Mouse (Mus musculus): ENCODE results near the gene B230217C12Rik. TPM values are rescaled to one million over a fixed set of nuclear protein-coding genes. Genes with fewer than 3 reads are reported as not detected.
A peak's percentile ranks its signal among the peaks of the same experiment; 100 is the strongest.

B230217C12Rik gene
- polyA plus RNA-seq, 1 experiment from 2014 or later, result 8.3 TPM

DNA sequence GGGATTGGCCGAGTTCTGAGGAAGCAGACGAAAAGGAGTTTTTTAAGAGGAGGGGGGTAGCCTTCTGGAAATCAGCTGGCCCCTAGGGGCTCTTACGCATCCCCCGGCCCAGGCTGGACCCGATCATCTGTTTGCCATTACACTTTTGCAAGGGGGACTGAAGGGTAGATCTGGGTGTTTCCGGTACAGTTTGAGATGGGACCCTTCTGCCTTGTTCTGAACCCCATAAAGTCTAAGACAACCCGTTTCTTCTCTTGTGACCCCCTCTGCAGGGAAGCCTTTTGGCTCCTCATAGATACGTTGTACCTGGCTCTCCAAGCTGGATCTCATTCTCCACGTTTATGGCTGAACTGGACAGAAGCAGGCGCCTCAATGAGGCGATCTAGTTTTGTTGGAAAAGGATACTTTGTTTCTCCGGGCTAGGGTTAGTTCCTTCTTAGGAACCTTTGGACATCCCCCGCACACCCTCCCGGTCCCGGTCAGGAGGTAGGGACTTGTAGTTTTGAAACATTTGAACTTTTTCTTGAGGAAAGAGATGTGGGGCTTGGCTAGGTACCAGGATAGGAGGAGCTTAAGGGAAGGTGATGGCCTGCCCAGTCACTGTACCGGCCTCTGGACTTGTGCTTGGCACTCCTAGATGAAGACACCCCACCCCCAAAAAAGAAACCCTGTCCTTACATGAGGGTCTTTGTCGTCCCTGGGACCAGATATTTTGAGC lies 39.7 kb upstream of the B230217C12Rik start:
- H3K27ac ChIP-seq (ENCODE audit: low read depth, low read length), result peak overlapping the region; percentile 93
- H3K4me3 ChIP-seq (ENCODE audit: low read depth, low read length), result peak overlapping the region; percentile 82
- peaks cover 45% of the 10 kb centered on the region for H3K4me1 ChIP-seq (ENCODE audit: control insufficient read depth, insufficient read depth, low read length)
- H3K27me3 ChIP-seq (ENCODE audit: control insufficient read depth, insufficient read depth, low read length), result no peaks in the 10 kb centered on the region
- peak overlapping the region; percentile 91 for H3K4me2 ChIP-seq
- H3K36me3 ChIP-seq (ENCODE audit: control insufficient read depth, insufficient read depth, low read length), result no peaks in the 10 kb centered on the region; the same call in 1 of the 2 replicates
- no peaks in the 10 kb centered on the region for H3K9me3 ChIP-seq (replicated peaks; ENCODE audit: control insufficient read depth, low read length)
- WGBS (ENCODE audit: insufficient replicate concordance), result 7% methylated on average over 17 of the region's 17 CpGs
- H3K9ac ChIP-seq (ENCODE audit: low read depth, low read length), result peak overlapping the region; percentile 79
- no peak for ATAC-seq (replicated peaks; ENCODE audit: insufficient number of reproducible peaks, low FRiP score, low TSS enrichment)

DNA sequence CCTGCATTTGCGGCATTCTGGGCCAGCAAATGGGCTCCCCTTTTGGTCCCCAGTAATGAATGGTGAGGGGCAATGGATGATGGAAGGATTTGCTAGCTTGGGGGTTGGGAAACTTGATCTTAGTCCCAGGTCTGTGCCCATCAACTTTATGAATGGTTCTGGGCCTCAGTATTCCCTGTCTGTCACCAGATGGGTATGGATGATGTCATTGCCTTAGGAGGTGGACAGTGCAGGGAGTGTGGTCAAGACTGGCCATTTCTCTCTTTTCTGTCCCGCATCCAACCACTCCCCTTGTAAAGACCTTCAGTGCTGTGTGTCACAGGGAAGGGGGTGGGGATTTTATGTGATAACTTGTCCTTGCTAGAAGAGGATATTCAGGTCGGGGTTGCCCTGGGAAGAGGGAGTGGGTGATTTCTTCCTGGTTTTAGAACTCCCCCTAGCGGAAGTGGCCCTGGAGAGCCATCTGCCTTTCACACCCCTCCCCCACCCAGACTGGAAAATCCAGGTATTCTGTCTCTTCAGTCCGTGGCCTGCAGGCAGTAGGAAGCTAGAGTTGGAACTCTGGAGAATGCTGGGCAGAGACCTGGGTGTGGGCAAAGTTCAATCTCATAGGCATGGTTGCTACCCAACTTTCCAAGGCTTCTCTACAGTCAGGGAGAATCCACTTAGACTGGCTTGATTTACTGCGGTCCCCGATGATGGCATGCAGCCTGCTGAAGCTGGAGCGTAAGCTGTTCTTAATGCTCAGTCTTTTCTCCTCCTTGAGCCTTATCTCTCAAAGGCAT lies 39.0 kb upstream of the B230217C12Rik start:
- WGBS (ENCODE audit: insufficient replicate concordance), result 22% methylated on average over 8 of the region's 8 CpGs
- H3K4me2 ChIP-seq, result peak overlapping the region; percentile 91
- H3K4me1 ChIP-seq (ENCODE audit: control insufficient read depth, insufficient read depth, low read length), result peaks cover 52% of the 10 kb centered on the region
- H3K27ac ChIP-seq (ENCODE audit: low read depth, low read length), result peak overlapping the region; percentile 93
- H3K27me3 ChIP-seq (ENCODE audit: control insufficient read depth, insufficient read depth, low read length), result no peaks in the 10 kb centered on the region
- peak overlapping the region; percentile 79 for H3K9ac ChIP-seq (ENCODE audit: low read depth, low read length)
- H3K9me3 ChIP-seq (replicated peaks; ENCODE audit: control insufficient read depth, low read length), result no peaks in the 10 kb centered on the region
- ATAC-seq (replicated peaks; ENCODE audit: insufficient number of reproducible peaks, low FRiP score, low TSS enrichment), result no peak
- no peaks in the 10 kb centered on the region; the same call in 1 of the 2 replicates for H3K36me3 ChIP-seq (ENCODE audit: control insufficient read depth, insufficient read depth, low read length)
- H3K4me3 ChIP-seq (ENCODE audit: low read depth, low read length), result peak overlapping the region; percentile 82

DNA sequence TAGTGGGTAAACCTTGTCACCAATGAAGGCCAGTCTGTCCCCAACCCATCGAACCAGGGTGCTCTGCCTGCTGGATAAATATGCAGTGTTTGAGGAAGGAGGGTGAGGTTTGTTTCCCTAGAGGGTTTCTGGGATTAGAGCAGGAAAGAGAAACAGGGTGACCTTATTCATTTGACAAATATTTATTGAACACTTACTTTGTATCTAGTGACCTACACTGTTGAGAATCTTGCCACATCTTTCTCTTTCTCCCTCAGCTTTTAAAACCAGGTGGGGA lies 38.4 kb upstream of the B230217C12Rik start:
- 23% methylated on average over 1 of the region's 1 CpGs for WGBS (ENCODE audit: insufficient replicate concordance)
- Histone ChIP-seq H3K9me3 (replicated peaks; ENCODE audit: control insufficient read depth, low read length) (no peaks in the 10 kb centered on the region), H3K4me2 (peak overlapping the region; percentile 91; the same call in 1 of the 2 replicates), H3K4me1 (ENCODE audit: control insufficient read depth, insufficient read depth, low read length) (peaks cover 57% of the 10 kb centered on the region), H3K27ac (ENCODE audit: low read depth, low read length) (peak overlapping the region; percentile 7; the same call in 1 of the 2 replicates), H3K4me3 (ENCODE audit: low read depth, low read length) (no peak overlapping the region), H3K9ac (ENCODE audit: low read depth, low read length) (0 out of 2 replicates have a peak overlapping the region, but pooled peaks have one; percentile 0), H3K36me3 (ENCODE audit: control insufficient read depth, insufficient read depth, low read length) (peaks cover 3% of the 10 kb centered on the region; the same call in 1 of the 2 replicates), H3K27me3 (ENCODE audit: control insufficient read depth, insufficient read depth, low read length) (no peaks in the 10 kb centered on the region)
- no peak for ATAC-seq (replicated peaks; ENCODE audit: insufficient number of reproducible peaks, low FRiP score, low TSS enrichment)

DNA sequence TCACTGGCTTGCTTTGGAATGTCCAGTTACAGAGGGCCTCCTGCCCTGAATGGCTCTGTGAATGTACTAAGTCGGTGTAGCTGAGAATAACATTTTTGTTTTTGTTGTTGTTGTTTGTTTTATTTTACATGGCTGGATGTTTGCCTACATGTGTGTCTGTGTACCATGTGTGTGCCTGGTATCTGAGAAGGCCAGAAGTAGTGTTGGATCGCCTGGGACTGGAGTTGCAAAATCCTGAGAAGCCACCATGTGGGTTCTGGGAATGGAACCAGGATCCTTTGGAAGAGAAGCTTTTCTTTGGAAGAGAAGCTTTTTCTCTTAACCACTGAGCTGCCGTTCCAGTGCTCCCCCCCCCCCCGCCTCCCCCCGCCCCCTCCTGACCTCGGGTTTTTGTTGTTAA lies 38.1 kb upstream of the B230217C12Rik start:
- Histone ChIP-seq H3K36me3 (ENCODE audit: control insufficient read depth, insufficient read depth, low read length) (peaks cover 3% of the 10 kb centered on the region; the same call in 1 of the 2 replicates), H3K4me1 (ENCODE audit: control insufficient read depth, insufficient read depth, low read length) (peaks cover 60% of the 10 kb centered on the region), H3K27me3 (ENCODE audit: control insufficient read depth, insufficient read depth, low read length) (no peaks in the 10 kb centered on the region), H3K4me3 (ENCODE audit: low read depth, low read length) (no peak overlapping the region), H3K9me3 (replicated peaks; ENCODE audit: control insufficient read depth, low read length) (no peaks in the 10 kb centered on the region), H3K4me2 (0 out of 2 replicates have a peak overlapping the region, but pooled peaks have one; percentile 91), H3K9ac (ENCODE audit: low read depth, low read length) (0 out of 2 replicates have a peak overlapping the region, but pooled peaks have one; percentile 0), H3K27ac (ENCODE audit: low read depth, low read length) (no peak overlapping the region)
- WGBS (ENCODE audit: insufficient replicate concordance), result 56% methylated on average over 6 of the region's 6 CpGs
- no peak for ATAC-seq (replicated peaks; ENCODE audit: insufficient number of reproducible peaks, low FRiP score, low TSS enrichment)

DNA sequence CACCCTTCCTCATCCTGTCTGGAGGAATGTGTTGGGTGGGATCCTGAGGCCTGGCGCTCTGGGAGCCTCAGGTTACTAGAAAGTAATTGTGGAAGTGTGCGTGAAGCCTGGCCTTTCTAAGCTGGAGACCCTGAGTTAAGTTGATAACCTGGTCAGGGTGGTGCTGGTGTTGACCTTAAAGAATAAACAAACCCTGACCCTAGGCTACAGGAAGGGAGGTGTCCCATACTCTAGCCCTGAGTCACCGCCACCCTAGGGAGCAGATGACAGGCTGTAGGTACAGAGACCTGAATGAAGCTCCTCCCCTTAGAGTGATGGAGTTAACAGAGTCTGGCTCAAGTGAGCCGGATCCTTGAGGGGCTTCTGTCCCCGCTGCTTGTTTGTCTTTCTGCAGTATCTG lies 36.7 kb upstream of the B230217C12Rik start:
- Histone ChIP-seq H3K36me3 (ENCODE audit: control insufficient read depth, insufficient read depth, low read length) (peaks cover 3% of the 10 kb centered on the region; the same call in 1 of the 2 replicates), H3K4me2 (no peak overlapping the region; the same call in 1 of the 2 replicates), H3K4me3 (ENCODE audit: low read depth, low read length) (no peak overlapping the region), H3K4me1 (ENCODE audit: control insufficient read depth, insufficient read depth, low read length) (peaks cover 68% of the 10 kb centered on the region), H3K9me3 (replicated peaks; ENCODE audit: control insufficient read depth, low read length) (no peaks in the 10 kb centered on the region), H3K9ac (ENCODE audit: low read depth, low read length) (no peak overlapping the region), H3K27ac (ENCODE audit: low read depth, low read length) (peak overlapping the region; percentile 88), H3K27me3 (ENCODE audit: control insufficient read depth, insufficient read depth, low read length) (no peaks in the 10 kb centered on the region)
- ATAC-seq (replicated peaks; ENCODE audit: insufficient number of reproducible peaks, low FRiP score, low TSS enrichment), result no peak
- WGBS (ENCODE audit: insufficient replicate concordance), result 51% methylated on average over 5 of the region's 5 CpGs

DNA sequence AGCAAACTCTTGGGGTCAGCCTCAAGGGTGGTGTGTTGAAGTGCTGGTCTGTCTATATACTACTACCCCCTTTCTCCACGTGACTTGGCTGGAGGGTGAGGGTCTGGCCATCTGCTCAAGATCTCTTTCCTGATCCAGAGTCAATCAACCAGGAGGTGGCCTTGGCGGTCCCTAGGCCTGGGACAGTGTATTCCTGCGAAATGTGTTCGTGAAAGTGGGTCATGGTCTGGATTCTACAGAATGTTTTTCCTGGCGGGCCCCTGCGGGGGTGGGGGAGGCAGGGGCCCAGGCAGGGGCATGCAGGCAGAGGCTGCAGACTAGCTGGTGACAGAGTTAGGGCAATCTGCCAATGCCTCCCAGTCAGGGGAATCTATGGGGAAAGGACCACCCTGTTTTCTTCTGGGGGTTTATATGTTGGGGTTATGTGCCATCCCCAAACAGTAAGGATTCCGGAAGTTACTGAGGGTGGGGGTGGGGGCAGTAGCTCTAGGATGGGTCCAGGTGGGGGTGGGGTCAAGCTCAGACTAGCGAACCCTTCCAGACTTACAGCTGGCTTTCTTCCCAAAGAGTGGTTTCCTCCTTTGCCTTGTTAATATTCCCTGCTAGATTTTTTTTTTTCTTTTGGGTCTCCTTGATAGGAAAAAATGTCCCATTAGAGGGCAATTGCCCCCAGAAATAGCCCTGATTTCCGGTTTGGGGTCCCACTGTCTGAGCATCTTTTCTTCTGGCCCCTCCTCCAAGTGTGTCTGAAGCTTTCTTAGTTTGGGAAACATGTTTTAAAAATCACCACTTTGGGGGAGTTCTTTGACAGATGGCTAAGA lies 35.5 kb upstream of the B230217C12Rik start:
- 0 out of 2 replicates have a peak, but pooled peaks have one; percentile 36 for ATAC-seq (replicated peaks; ENCODE audit: insufficient number of reproducible peaks, low FRiP score, low TSS enrichment)
- Histone ChIP-seq H3K4me1 (ENCODE audit: control insufficient read depth, insufficient read depth, low read length) (peaks cover 79% of the 10 kb centered on the region), H3K27me3 (ENCODE audit: control insufficient read depth, insufficient read depth, low read length) (no peaks in the 10 kb centered on the region), H3K27ac (ENCODE audit: low read depth, low read length) (peak overlapping the region; percentile 88), H3K4me2 (peak overlapping the region; percentile 70), H3K4me3 (ENCODE audit: low read depth, low read length) (0 out of 2 replicates have a peak overlapping the region, but pooled peaks have one; percentile 2), H3K9ac (ENCODE audit: low read depth, low read length) (peak overlapping the region; percentile 56; the same call in 1 of the 2 replicates), H3K9me3 (replicated peaks; ENCODE audit: control insufficient read depth, low read length) (no peaks in the 10 kb centered on the region), H3K36me3 (ENCODE audit: control insufficient read depth, insufficient read depth, low read length) (peaks cover 3% of the 10 kb centered on the region; the same call in 1 of the 2 replicates)
- 9% methylated on average over 9 of the region's 9 CpGs for WGBS (ENCODE audit: insufficient replicate concordance)

DNA sequence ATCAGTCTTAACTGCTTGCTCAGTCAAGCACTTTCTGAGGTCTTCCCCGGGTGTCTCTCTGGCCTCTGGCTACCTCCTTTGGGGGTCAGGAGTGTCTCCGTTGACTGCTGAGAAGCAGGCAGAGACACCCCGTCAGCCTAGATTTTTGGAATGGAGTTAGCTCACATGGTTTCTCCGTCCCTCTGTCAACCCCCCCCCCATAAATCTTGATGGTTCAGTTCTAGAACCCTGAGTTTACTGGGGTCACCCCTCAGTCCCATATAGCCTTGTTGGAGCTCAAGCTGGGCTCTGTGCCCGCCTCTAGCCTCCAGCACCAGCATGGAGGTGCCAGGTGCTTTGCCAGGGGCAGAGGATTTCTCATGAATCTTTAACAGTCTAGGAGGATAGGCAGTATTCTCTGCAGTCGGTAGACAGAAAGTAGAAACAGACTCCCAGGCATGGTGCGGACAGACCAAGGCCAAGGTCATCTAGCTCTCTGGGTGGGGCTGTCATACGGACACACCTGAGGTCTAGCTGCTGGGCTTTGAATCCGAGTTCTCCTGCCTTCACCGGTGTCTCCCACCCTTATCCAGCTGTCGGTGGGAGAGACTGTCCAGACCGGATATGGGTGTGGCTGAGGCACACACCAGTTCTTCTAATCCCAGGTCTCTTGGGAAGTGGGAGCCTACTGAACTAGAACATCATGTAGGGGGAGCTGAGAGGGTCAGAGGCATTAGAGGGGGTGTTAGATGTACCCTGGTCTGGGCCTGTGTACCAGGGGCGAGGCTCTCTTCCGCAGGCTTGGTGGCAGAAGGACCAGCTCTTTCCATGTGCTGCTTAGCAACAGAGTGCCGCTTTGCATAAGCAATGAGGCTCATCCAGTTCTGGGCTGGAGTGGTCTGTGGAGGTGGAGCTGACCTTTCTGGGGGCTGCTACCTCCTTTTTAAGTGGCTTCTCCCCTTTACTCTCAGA lies 34.6 kb upstream of the B230217C12Rik start:
- Histone ChIP-seq H3K9me3 (replicated peaks; ENCODE audit: control insufficient read depth, low read length) (no peaks in the 10 kb centered on the region), H3K4me2 (peak overlapping the region; percentile 70), H3K4me1 (ENCODE audit: control insufficient read depth, insufficient read depth, low read length) (peaks cover 85% of the 10 kb centered on the region), H3K4me3 (ENCODE audit: low read depth, low read length) (no peak overlapping the region), H3K27me3 (ENCODE audit: control insufficient read depth, insufficient read depth, low read length) (no peaks in the 10 kb centered on the region), H3K27ac (ENCODE audit: low read depth, low read length) (peak overlapping the region; percentile 88), H3K9ac (ENCODE audit: low read depth, low read length) (0 out of 2 replicates have a peak overlapping the region, but pooled peaks have one; percentile 12), H3K36me3 (ENCODE audit: control insufficient read depth, insufficient read depth, low read length) (peaks cover 3% of the 10 kb centered on the region; the same call in 1 of the 2 replicates)
- no peak for ATAC-seq (replicated peaks; ENCODE audit: insufficient number of reproducible peaks, low FRiP score, low TSS enrichment)
- WGBS (ENCODE audit: insufficient replicate concordance), result 41% methylated on average over 15 of the region's 15 CpGs
